Mouse (Mus musculus): ENCODE measurements around the gene Spcs1. TPM values are rescaled to one million over a fixed set of nuclear protein-coding genes. Genes with fewer than 3 reads are reported as not detected.

Gene Spcs1
- 323 and 340 TPM in 2 replicates for polyA plus RNA-seq (2015; fragmentation: Nextera tagmentation; extraction: Ambion mirVana)

- no peaks in the 10 kb centered on the region for H3K27me3 ChIP-seq
- no peaks in the 10 kb centered on the region for H3K36me3 ChIP-seq
- peak within 1 kb of the TSS; percentile 98 for H3K9ac ChIP-seq
- peaks cover 25% of the 10 kb centered on the region for H3K4me1 ChIP-seq (replicated peaks)
- peak within 1 kb of the TSS; percentile 88 for H3K4me2 ChIP-seq
- under 1% methylated on average over 82 of the region's 84 CpGs for WGBS
- peak; percentile 94 for ATAC-seq (ENCODE audit: low FRiP score, low read depth)
- no peaks in the 10 kb centered on the region for H3K9me3 ChIP-seq
- H3K4me3 ChIP-seq = peak within 1 kb of the TSS; percentile 99
- peak within 1 kb of the TSS; percentile 97 for H3K27ac ChIP-seq (replicated peaks)
Measured at GRCm38 (mm10) chr14:31001307-31002205, at the start of gene Spcs1, which contains the start of gene Glt8d1. Gene Spcs1, minus strand, starts transcription at chr14:31001672. Gene Glt8d1, plus strand, starts transcription at chr14:31001400.

- 95% methylated on average over 1 of the region's 1 CpGs for WGBS
- ATAC-seq (ENCODE audit: low FRiP score, low read depth) = no peak
- Histone ChIP-seq H3K9ac (no peak overlapping the region), H3K36me3 (peaks cover 59% of the 10 kb centered on the region), H3K9me3 (no peaks in the 10 kb centered on the region), H3K4me3 (no peak overlapping the region), H3K4me1 (replicated peaks) (no peaks in the 10 kb centered on the region), H3K27me3 (no peaks in the 10 kb centered on the region), H3K27ac (replicated peaks) (no peak overlapping the region), H3K4me2 (no peak overlapping the region)
Measured at GRCm38 (mm10) chr14:31045817-31046216, 44.3 kb upstream of the Spcs1 start.

- Histone ChIP-seq H3K4me3 (no peak overlapping the region), H3K27me3 (no peaks in the 10 kb centered on the region), H3K9me3 (no peaks in the 10 kb centered on the region), H3K4me2 (no peak overlapping the region), H3K27ac (replicated peaks) (no peak overlapping the region), H3K36me3 (peaks cover 57% of the 10 kb centered on the region), H3K4me1 (replicated peaks) (no peaks in the 10 kb centered on the region), H3K9ac (no peak overlapping the region)
- no peak for ATAC-seq (ENCODE audit: low FRiP score, low read depth)
- 96% methylated on average over 5 of the region's 5 CpGs for WGBS
Measured at GRCm38 (mm10) chr14:31045296-31045695, 43.8 kb upstream of the Spcs1 start.

GRCm38 (mm10) chr14:31025785-31026184 is 24.3 kb upstream of the Spcs1 start:
- Histone ChIP-seq H3K9ac (no peak overlapping the region), H3K27me3 (no peaks in the 10 kb centered on the region)

GRCm38 (mm10) chr14:31022579-31022978 is 21.1 kb upstream of the Spcs1 start:
- Histone ChIP-seq H3K9me3 (no peaks in the 10 kb centered on the region), H3K36me3 (peaks cover 44% of the 10 kb centered on the region), H3K4me1 (replicated peaks) (peaks cover 29% of the 10 kb centered on the region), H3K27ac (replicated peaks) (no peak overlapping the region), H3K27me3 (no peaks in the 10 kb centered on the region), H3K4me2 (no peak overlapping the region), H3K4me3 (no peak overlapping the region), H3K9ac (no peak overlapping the region)
- 32% methylated on average over 1 of the region's 1 CpGs for WGBS
- no peak for ATAC-seq (ENCODE audit: low FRiP score, low read depth)

More at GRCm38 (mm10) chr14:31025785-31026184, 24.3 kb upstream of the Spcs1 start:
- Histone ChIP-seq H3K36me3 (peaks cover 67% of the 10 kb centered on the region), H3K4me3 (no peak overlapping the region), H3K4me1 (replicated peaks) (peaks cover 12% of the 10 kb centered on the region), H3K4me2 (no peak overlapping the region), H3K9me3 (no peaks in the 10 kb centered on the region), H3K27ac (replicated peaks) (no peak overlapping the region)
- WGBS = 77% methylated on average over 3 of the region's 3 CpGs
- ATAC-seq (ENCODE audit: low FRiP score, low read depth) = no peak

- Histone ChIP-seq H3K4me3 (peak overlapping the region; percentile 70), H3K4me1 (replicated peaks) (peaks cover 32% of the 10 kb centered on the region), H3K36me3 (peaks cover 41% of the 10 kb centered on the region), H3K9me3 (no peaks in the 10 kb centered on the region), H3K4me2 (peak overlapping the region; percentile 54), H3K27me3 (no peaks in the 10 kb centered on the region), H3K27ac (replicated peaks) (peak overlapping the region; percentile 99), H3K9ac (peak overlapping the region; percentile 93)
- ATAC-seq (ENCODE audit: low FRiP score, low read depth) = peak; percentile 95
- 7% methylated on average over 34 of the region's 56 CpGs for WGBS
Measured at GRCm38 (mm10) chr14:31019331-31020205, 18.1 kb upstream of the Spcs1 start.

- Histone ChIP-seq H3K36me3 (peaks cover 43% of the 10 kb centered on the region), H3K4me3 (peak within 1 kb of the TSS; percentile 70), H3K27ac (replicated peaks) (peak within 1 kb of the TSS; percentile 99), H3K4me1 (replicated peaks) (peaks cover 32% of the 10 kb centered on the region), H3K9me3 (no peaks in the 10 kb centered on the region), H3K9ac (peak within 1 kb of the TSS; percentile 93), H3K4me2 (peak within 1 kb of the TSS; percentile 82), H3K27me3 (no peaks in the 10 kb centered on the region)
- WGBS = under 1% methylated on average over 52 of the region's 53 CpGs
- ATAC-seq (ENCODE audit: low FRiP score, low read depth) = peak; percentile 97
Measured at GRCm38 (mm10) chr14:31018860-31019291, 17.4 kb upstream of the Spcs1 start, which contains the start of the genes Pbrm1 and Gnl3. Gene Pbrm1, plus strand, starts transcription at chr14:31019138. Gene Gnl3, minus strand, starts transcription at chr14:31019152.

- Histone ChIP-seq H3K4me1 (replicated peaks) (peaks cover 30% of the 10 kb centered on the region), H3K9me3 (no peaks in the 10 kb centered on the region), H3K4me2 (peak overlapping the region; percentile 82), H3K27ac (replicated peaks) (no peak overlapping the region), H3K9ac (peak overlapping the region; percentile 93), H3K4me3 (peak overlapping the region; percentile 70), H3K36me3 (peaks cover 45% of the 10 kb centered on the region), H3K27me3 (no peaks in the 10 kb centered on the region)
- WGBS = 1% methylated on average over 2 of the region's 2 CpGs
- ATAC-seq (ENCODE audit: low FRiP score, low read depth) = no peak
Measured at GRCm38 (mm10) chr14:31017854-31018253, 16.4 kb upstream of the Spcs1 start.

- 97% methylated on average over 1 of the region's 1 CpGs for WGBS
- Histone ChIP-seq H3K4me3 (no peak overlapping the region), H3K4me1 (replicated peaks) (peaks cover 20% of the 10 kb centered on the region), H3K36me3 (peaks cover 59% of the 10 kb centered on the region), H3K27me3 (no peaks in the 10 kb centered on the region), H3K9ac (no peak overlapping the region), H3K27ac (replicated peaks) (no peak overlapping the region), H3K9me3 (no peaks in the 10 kb centered on the region), H3K4me2 (no peak overlapping the region)
- no peak for ATAC-seq (ENCODE audit: low FRiP score, low read depth)
Measured at GRCm38 (mm10) chr14:31016063-31016462, 14.6 kb upstream of the Spcs1 start.

GRCm38 (mm10) chr14:31013928-31014327 is 12.5 kb upstream of the Spcs1 start:
- Histone ChIP-seq H3K36me3 (peaks cover 76% of the 10 kb centered on the region), H3K9ac (no peak overlapping the region), H3K27me3 (no peaks in the 10 kb centered on the region), H3K4me2 (no peak overlapping the region), H3K4me3 (no peak overlapping the region), H3K9me3 (no peaks in the 10 kb centered on the region), H3K4me1 (replicated peaks) (peaks cover 9% of the 10 kb centered on the region), H3K27ac (replicated peaks) (no peak overlapping the region)
- whole genome bisulfite sequencing = 93% methylated on average over 2 of the region's 2 CpGs
- no peak for ATAC-seq (ENCODE audit: low FRiP score, low read depth)

GRCm38 (mm10) chr14:31011588-31011987 is 10.1 kb upstream of the Spcs1 start:
- no peak overlapping the region for H3K4me2 ChIP-seq
- no peak overlapping the region for H3K4me3 ChIP-seq
- no peaks in the 10 kb centered on the region for H3K27me3 ChIP-seq
- ATAC-seq (ENCODE audit: low FRiP score, low read depth) = no peak
- H3K36me3 ChIP-seq = peaks cover 81% of the 10 kb centered on the region
- no peak overlapping the region for H3K27ac ChIP-seq (replicated peaks)
- H3K4me1 ChIP-seq (replicated peaks) = no peaks in the 10 kb centered on the region
- no peaks in the 10 kb centered on the region for H3K9me3 ChIP-seq
- no peak overlapping the region for H3K9ac ChIP-seq
- WGBS = 91% methylated on average over 3 of the region's 3 CpGs
